Mouse (Mus musculus) left cerebral cortex, adult 8-10 months (tissue): ENCODE data around the gene Gm7970. TPM values are rescaled to one million over a fixed set of nuclear protein-coding genes. Genes with fewer than 3 reads are reported as not detected.
"Not testable (repeated sequence)": the region's sequence is repeated elsewhere in the genome, so short reads cannot be mapped to it uniquely, and the experiment has no call there.

Experiments
- DNase-seq, 2 experiments: peaks; one replicate each; pipeline ENCODE4 v3.0.0; 2022; ENCODE audit warnings: low spot score in 2 of 2
- total RNA-seq, 4 experiments: library from RNA; stranded (reverse); gene quantifications; 2 replicates each; pipeline ENCODE4 v1.2.4; 2022

Gm7970 gene
- not detected for total RNA-seq

DNA sequence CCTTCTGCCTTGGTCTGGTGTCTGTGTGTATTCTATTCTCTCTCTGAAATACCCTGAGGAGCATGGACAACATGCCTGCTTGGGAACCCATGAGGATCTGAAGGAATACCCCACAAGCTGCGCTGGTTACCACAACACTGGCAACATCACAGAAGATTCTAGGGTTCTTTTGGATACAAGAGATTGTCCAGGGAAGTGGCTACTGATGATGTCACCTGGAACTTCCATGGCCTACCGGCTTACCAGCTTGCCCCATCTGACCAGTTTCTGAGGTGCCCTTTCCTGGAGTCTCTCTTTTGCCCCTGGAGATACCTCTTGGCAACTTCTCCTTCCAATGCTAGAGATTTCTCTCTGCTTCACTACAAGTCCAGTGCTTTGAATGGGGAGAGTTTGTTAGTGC, at the start of gene Gm7970:
Gm7970 (minus strand) TSS at position 101 of the 400 bp plus-strand sequence.
- DNase-seq: not testable (repeated sequence)

DNA sequence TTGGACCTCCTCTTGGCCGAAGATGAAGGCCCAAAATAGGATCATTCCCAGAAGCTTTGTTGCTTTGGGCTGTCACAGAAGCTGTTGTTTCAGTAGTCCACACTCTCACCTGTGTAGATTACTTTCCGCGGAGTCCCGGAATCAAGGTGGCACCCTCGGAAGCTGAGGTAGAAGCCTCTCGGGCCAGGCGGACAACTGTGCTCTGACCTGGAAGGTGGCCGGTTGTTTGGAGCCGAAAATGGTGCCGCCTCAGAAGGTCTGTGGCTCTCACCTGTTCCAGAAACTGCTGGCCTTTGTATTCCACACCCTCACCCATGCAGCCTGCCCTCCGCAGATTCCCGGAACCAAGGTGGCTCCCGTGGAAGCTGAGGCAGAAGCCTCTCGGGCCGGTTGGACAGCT, 45.6 kb upstream of the Gm7970 start:
- not testable (repeated sequence) for DNase-seq

DNA sequence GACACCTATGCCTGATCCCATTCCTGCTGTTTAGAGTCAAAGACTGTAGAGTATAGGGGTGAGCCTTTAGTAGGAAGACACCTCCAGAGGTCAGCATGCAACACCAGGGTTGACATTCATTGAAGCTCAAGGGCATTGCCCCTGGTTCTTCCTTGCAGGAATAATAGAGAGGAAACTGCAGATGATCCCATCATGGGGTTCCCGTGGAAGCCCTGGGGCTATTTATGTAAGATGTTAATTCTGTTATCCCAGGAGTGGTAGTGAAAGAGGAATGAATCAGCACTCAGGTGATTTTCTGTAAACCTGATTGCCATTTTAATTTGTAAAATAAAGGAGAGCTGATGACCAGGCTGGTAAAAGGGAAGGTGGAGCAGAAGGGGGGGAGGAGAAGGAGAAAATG, 31.0 kb upstream of the Gm7970 start:
- DNase-seq: not testable (repeated sequence)

DNA sequence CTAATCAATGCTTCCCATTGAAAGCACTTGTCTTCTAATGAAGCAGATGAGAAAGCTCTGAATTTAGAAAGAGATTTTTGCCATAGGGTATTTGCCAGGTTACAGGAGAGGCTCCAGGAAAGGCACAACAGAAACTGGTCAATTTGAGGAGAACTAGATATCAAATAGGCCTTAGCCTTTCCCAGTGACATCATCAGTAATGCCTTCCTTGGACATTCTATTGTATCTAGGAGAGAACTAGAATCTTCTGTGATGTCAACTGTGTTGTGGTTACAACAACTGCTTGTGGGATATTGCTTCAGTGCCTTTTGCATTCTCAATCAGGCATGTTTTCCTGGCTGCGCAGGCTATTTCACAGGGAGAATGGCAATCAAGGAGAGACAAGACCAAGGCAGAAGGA, 17.5 kb upstream of the Gm7970 start, which contains the start of gene 1700049E17Rik2:
1700049E17Rik2 (plus strand) TSS at position 301 of the 400 bp plus-strand sequence.
- not testable (repeated sequence) for DNase-seq

DNA sequence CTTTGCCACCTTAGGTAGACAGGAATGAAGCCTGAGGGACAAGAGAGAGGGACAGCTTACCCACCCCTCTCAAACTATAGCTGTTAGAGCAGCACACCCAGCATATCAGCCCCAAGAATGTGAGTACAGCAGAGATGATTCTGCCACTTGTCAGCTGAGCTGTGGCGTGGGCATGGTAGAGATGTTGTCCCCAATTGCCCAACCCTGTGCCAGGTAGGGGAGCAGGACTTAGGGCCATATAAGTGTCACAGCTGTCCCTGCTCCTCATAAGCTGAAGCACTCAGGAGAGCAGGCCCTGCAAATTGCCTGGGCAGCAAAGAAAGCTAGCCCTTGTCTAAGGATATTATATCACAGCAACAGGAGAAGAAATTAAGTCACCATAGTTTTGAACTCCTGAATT, 30.7 kb downstream of the Gm7970 start:
- not testable (repeated sequence) for DNase-seq

DNA sequence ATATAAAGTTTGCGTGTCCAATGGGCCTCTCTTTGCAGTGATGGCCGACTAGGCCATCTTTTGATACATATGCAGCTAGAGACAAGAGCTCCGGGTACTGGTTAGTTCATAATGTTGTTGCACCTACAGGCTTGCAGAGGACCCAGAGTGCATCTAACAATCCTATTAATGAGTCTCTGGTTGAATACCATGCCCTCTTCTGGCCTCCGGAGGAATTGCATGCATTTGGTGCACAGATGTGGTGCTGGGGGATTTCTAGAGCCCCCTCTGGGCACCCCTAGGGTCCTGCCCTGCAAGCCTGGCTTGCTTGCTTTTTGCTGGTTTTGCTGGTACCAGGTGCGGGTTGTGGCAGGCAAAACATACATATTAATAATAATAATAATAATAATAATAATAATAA, 34.7 kb downstream of the Gm7970 start:
- not testable (repeated sequence) for DNase-seq

Other genes with a start within 250 kb of the Gm7970 start
- gene Gm5798, start 207.0 kb downstream of the Gm7970 start, total RNA-seq: 1 to 10 TPM in 1 of 4 experiments, not detected in 3; 1.3 TPM
- gene Gm7945, start 169.2 kb downstream of the Gm7970 start, total RNA-seq: not detected
- gene Gm6482, start 147.3 kb downstream of the Gm7970 start, total RNA-seq: not detected
- not detected for gene Gm7954, start 102.1 kb downstream of the Gm7970 start, total RNA-seq
- gene Gm3486, start 66.1 kb downstream of the Gm7970 start, total RNA-seq: not detected
- gene 1700049E17Rik2, start 17.6 kb upstream of the Gm7970 start, total RNA-seq: 1 to 10 TPM in 2 of 4 experiments, under 1 TPM in 1, not detected in 1; 0.70 to 1.4 (median 1.4) TPM
- not detected for gene Gm3072, start 69.0 kb upstream of the Gm7970 start, total RNA-seq
- under 1 TPM in 1 of 4 experiments, not detected in 3; 0.46 TPM for gene Gm3676, start 90.9 kb upstream of the Gm7970 start, total RNA-seq
- not detected for gene Gm8068, start 146.3 kb upstream of the Gm7970 start, total RNA-seq
- gene Gm7929, start 195.0 kb upstream of the Gm7970 start, total RNA-seq: not detected
- not detected for gene Gm47189, start 216.9 kb upstream of the Gm7970 start, total RNA-seq